Mouse (Mus musculus) spleen, embryonic (tissue): Measurements from ENCODE around the gene Sema3c.
"Not testable (repeated sequence)": the region's sequence is repeated elsewhere in the genome, so short reads cannot be mapped to it uniquely, and the experiment has no call there.

ENCODE experiments used
- CTCF ChIA-PET: fragments of 350-600 bp; sonication (Branson Sonifier 250); formaldehyde crosslinking; loops from one replicate; lab custom pipeline; 2022; lab: Charles Lee

Gene Sema3c

DNA sequence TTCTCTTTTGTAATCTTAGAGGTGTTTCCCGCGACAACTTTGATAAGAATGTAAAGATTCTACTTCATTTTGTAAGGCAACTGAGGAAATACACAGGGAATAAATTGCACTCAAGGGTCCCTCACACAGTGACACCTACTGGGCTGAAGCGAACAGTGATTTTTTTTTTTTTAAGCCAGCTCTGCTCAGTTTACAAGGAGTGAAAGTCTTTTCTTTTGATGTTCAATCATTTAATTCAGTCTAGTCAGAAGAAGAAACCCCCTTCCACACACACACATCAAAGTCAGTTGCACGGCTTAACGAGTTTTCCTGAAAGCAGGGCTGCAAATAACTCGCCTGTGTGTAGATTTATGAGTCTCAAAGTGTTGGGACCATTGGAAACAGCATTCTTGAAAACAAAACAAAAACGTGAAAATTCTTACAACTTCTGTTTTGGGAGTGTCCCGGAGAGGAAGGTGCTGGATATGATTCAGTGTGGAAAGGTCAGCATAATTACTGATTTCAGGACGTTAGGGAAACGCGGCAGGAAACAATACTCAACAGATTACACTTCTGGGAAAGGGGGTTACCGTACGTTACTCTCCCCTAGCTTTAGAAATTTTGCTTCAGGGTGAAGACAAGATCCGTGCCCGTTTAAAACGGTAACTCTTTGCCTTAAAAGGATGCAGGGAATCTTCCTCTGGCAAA is at the start of gene Sema3c:
TSS of gene Sema3c (plus strand) at position 588 of the 687 bp plus-strand sequence.
- CTCF ChIA-PET = no interaction called here

DNA sequence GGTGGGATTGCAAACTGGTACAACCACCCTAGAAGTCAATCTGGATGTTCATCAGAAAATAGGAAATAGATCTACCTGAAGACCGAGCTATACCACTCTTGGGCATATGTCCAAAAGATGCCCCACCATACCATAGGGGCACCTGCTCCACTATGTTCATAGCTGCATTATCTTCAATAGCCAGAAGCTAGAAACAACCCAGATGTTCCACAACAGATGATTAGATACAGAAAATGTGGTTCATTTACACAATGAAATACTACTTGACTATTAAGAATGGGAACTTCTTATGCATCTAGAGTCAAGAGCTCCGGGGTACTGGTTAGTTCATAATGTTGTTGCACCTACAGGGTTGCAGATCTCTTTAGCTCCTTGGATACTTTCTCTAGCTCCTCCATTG is 42.9 kb upstream of the Sema3c start:
- CTCF ChIA-PET = not testable (repeated sequence)

DNA sequence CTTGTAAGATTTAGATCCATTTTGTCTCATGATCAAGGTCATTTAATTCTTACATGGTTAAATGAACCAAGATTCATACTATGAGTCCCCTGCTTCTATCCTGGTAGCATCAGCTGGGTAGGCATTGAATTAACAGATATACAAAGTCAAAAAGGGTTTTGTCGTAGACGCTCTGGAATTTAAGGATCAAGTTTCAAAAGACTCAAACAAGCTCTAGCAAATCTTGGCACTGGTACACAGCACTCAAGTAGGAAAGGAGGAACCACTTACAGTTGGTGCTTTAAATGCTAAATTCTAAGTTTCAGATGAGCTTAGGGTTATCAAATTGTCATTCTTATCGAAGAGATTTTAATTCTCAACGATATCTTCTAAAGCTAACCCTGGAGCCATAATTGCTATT is 30.9 kb upstream of the Sema3c start:
- CTCF ChIA-PET = interaction anchor here (0.6 kb wide), 1 partner anchor 148 kb away, joined by 3 read pairs; no protein-coding TSS in a partner anchor

DNA sequence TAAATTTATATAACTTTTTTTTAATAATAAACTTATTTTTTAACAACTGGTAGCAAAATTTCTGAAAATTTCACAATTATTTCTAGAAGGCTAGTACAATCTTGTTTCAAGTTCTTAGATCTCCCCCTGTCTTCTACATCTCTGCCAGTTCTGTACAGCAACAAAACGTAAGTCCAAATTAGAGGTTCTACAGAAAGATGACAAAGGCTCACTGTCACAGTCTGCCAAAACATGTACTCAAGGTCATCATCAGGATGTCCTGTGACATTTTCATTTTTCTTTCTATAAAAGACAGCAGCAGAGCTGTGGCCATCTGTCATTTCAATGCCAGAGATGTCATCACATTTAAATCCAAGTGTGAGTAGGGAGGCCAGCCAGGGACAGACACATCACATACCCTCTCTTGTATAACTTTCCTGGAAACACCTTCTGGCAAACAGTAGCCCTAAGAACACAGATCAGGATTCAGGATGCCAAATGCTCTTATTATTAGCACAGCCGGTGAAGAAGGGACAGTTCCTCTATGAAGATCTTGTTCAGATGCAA is 29.1 kb upstream of the Sema3c start:
- CTCF ChIA-PET = no interaction called here

DNA sequence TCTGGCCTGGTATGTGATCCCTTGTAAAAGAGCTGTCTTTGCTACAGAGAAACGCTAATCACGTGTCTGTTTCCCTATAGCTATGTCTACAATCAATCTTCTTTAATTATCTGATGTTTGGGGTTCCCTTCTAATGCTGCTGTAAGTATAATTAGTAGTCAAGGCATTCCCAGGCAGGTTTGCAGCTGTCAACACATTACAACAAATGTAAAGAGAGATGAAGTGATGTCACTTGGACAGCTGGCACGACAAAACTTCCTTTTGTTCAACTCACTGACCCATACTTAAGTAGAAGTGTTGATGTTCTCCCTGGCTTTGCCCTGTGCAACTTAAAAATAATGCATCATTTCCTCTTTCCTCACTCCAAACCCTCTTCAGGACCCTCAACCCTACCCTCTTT is 22.4 kb upstream of the Sema3c start:
- CTCF ChIA-PET = no interaction called here

DNA sequence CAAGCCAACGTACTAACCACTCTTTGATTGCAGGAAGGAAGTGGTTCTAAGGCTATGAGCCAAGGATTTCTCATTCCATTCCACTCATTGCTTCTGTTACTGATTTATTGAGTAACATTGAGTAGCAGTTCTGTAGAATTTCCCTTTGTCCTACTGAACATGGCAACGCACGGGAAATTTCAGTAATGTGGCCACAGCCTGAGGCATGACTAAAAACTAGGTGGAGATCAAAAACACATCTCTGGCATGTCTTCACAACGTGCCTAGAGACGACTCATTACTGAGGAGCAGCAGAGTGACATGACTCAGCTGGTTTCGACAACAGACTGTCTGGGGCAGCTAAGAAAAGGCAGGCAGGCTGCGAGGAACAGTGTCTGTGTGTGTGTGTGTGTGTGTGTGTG is 18.0 kb upstream of the Sema3c start:
- CTCF ChIA-PET = interaction anchor here (0.6 kb wide), 1 partner anchor 145 kb away, joined by 3 read pairs; no protein-coding TSS in a partner anchor

DNA sequence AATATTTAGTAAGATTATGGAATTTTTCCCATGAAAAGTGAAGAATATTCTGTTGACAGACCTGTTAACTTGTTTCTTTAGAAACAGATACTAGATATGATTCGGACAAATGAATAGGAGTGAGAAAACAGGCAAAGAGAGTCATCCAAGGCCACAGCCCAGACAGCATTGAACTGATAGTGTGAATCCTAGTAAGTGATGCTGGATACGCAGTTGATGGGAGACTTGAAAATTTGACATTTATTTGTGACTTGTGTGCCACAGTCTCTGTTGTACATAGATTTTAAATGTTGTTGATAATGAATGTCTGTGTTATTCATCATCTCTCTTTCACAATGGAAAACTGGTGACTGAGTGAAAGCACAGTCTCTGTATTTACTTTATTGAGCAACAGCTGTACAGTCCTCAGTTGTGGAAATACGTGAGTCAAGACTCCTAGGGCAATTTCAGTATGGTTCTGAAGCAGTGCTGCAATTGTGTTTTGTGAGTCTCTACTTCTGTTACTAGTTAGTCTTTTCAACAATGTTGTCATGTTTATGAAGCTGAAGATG is 17.3 kb upstream of the Sema3c start:
- CTCF ChIA-PET = no interaction called here

DNA sequence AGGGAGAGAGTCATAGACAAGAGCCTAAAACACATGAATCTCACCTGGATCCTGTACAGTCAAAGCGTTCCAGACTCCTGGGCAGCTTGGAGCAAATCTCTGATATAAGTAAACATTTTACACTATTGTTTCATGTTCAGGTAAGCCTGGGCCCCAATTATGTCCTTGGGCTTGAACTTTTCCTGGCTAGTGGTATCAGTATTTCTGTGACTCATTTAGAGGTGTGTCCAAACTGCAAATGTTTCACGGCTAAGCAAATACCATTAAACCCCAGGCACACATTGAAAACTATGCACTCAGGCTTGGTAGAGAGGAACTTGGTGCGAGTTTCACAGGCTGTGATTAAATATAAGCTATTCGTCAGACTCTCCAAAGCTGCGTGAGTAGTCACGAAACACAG is 2.5 kb upstream of the Sema3c start:
- CTCF ChIA-PET = no interaction called here

DNA sequence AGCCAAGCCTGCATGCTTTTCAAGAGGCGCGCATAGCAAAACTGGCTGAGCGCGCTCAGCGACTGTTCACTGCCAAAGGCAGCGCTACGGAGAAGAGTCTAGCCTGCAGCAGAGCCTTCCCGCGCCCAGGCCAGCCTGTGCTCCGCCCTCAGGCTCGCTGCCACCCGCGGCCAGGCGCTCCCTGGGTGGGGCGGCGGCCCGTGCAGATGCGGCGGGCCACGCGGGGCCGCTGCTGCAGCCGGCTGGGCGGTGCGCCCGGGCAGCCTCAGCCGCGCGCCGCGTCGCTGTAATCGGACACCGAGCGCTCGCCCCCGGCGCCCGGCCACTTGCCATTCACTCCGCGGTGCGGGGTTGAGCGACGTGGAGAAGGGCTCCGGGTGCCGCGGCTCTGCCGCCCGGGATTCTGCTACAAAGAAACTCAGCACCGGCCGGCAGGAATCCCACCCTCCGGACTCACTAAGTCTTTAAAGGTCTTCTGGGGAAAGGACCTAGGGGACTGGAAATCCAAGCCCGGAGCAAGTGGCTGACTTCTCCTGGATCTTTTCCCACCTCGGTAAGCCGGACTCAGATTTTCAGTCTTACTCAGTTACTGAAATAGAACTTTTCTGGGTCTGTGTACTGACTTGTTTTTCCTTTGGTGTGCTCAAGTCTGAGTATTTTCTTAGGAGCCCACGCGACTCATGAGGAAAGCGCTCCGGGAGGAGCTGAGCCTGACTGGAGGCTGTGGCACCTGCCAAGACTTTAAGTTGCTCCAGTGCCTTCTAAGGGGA is 517 bp downstream of the Sema3c start:
- CTCF ChIA-PET = no interaction called here

DNA sequence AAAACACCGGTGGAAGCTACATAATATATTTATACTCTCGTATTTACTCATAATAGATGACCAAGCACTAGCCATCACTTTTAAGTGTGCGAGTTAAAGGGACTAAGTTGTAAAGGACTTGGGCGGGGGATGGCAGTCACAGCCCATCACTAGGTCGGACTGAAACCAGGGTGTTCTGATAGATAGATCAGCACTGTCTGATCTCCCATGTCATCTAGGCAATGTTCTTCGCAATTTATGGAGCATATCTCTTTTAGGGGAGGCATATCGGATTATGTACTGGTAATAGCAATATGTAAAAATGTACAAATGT is 1.1 kb downstream of the Sema3c start:
- CTCF ChIA-PET = no interaction called here

DNA sequence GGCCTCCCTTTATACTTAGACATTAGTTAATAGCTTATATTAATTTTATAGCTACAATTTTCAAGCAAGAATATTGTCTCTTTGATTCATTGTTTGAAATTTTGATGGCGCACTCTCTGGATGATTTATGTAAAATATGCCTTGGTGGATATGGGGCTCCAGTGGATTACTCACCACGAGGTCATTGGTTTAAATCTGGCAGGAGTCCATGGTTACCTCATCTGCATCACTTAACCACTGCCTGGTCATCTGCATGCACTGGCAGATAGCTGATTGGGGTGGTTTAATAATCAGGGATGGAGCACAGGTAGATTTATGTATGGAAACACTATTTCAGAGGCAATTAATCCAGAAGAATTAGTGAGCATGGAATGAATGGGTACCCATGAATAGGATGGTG is 2.0 kb downstream of the Sema3c start:
- CTCF ChIA-PET = no interaction called here

DNA sequence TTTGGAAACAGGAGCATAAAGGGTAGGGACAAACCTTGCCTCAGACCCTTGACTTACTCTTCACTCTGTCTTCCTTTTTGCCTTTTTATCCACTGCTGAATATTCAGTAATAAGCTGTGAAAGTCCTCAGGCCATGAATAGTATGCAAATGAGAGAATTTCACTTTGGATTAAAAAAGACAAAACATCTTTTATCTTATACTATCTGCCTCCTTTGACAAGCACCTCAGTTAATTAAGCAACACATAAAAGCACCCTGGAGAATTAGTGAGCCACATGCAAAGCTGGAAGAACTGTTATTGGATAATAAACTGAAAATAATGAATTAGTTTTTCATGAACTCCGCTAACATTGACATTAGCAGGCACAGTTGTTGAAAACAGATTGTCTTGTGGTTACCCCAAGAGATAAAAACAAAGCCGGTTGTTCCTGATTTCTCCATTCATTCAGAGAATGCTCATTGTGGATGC is 8.0 kb downstream of the Sema3c start:
- CTCF ChIA-PET = no interaction called here

DNA sequence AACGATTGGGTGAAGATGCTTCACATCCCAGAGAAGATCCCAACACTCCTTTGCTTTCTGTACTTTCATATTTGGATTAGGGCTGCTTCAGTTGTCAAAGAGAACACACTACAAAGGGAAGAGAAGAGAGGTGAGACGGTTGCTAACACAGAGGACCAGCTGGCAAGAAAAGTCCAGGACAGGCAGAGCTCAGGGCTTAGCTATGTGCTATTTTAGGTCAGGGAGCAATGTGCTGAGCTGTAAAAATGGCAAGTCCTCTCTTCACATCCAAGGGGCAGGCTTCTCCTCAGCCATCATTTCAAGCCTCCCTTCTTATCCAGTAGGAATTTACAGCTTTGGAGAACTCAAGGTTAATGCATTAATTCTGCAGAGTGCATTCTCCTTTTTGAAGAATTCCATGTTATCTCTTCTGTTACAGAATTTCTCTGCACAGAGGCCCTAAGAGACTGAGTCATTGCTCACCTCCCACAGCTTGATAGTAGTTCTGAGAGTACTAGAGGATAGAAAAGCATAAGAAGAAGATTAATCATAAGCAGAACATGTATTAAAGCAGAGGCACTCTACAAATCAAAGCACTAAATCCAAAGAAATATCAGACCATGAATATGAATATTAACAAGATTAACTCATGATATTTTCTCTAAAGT is 10.3 kb downstream of the Sema3c start:
- CTCF ChIA-PET = no interaction called here

DNA sequence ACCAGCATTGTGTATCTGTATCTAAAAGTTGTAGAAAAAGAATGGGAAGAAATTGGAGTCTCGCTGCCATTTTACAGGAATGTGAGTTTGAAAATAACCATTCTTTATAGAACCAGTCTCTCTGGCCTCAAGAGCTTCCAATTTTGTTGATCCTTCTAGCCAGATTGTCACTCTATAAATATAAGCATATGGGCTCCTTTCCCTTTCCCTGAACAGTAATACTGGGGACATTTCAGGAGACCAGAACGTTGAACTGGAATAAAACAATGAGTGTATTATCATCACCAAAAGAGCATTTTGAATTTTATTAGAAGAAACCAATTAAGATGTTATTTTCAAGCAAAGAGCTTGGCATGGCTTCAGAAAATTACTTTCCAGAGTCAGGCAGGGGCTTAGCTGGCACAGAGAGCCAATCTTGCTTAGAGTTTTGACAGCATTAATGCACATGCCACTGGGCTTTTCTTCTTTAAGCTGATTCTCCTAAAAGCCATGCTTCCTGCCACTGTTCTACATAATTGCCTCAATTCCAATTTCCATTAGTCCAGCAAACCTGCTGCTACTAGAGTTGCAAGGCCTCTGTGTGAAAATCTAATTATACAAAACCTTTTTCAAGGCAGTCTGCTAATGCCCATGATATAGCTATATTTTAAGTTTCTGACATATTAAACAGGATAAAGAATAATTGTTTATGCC is 12.6 kb downstream of the Sema3c start:
- CTCF ChIA-PET = no interaction called here

DNA sequence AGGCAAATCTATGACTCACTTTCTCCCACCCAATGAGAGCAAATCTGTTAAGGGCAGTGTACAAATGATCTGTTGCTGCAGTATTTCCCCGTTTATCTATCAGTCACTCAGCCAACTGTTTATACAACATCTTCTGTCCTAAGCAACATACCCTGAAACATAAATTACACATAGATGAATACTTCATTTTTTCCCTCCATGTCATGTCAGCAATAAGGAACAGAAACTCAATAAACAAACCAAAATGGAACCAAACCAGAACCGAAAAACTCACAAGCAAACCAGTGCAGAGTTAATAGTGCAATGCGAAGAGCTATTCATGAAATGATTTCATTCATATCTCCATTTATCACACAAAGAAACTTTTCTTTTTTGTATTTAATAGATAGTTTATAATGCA is 17.8 kb downstream of the Sema3c start:
- CTCF ChIA-PET = no interaction called here

DNA sequence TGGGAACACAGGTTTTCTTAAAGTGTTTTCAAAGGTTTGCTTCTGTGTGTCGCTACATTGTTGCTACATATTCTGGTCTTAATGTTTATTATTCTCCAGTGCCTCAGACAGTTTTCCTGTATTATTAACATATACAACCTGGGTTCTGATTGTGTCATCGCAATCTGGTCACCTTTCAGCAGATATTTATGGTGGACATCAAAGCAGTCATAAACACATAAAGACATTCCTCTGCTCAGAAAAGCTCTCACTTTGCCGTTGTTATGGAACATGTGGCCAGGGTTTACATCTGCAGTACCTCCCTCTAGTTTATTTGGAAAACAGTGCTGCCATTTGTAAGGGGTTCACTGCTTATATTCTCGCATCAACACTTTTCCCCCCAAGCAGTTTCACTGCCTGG is 27.6 kb downstream of the Sema3c start:
- CTCF ChIA-PET = no interaction called here

DNA sequence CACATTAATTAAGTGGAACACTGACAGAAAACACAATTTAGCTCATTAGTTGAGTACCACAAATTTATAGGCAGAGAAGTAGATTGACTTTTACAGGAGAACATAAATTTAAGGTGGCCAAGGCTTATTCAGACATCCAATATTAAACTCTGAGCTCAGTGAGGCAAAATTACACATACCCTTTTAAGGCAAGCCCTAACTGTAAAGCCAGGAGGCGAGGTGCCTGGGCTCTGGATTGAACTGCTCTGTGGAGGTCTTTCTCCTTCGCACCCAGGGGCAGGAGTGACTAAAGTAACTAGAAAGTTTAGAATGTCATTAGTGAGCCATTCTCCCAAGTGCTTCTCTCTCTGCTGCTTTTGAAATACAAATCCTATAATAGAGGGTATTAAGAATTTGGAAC is 46.5 kb downstream of the Sema3c start:
- CTCF ChIA-PET = no interaction called here

DNA sequence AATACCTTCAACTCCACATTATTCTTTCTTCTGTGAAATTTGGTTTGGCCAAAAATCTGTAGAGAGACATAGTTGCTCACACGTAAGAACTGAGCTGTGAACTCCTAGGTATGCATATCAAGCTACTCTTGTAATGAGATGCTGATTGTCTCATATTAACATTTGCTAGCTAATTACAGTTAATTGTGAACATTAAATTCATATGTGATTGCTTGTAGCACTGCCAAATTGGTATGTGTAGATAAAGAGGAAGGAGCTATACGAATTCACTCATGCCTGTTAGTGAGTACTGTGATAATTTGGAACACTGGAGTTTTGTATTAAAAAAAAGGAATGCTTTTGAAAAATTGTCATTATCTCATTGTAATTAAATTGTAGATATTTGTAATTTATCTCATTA is 48.5 kb downstream of the Sema3c start:
- CTCF ChIA-PET = no interaction called here

DNA sequence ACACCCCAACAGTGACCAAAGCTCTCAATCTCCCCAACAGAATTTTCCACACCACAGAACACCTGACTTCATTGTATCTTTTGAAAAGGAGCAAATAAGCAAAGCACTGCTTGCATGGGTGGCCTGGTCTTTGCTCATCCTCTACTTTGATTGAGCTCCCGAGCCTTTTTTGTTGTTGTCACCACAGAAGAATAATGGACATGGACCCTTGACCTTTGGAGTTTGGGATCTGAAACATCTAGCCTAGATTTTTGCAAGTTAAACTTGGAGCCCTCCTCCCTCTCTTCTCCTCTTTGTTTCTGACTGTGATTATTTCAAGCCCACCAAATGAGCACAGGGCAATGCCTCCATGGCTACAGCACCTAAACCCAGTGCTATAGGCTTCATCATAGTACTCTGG is 54.5 kb downstream of the Sema3c start:
- CTCF ChIA-PET = no interaction called here

DNA sequence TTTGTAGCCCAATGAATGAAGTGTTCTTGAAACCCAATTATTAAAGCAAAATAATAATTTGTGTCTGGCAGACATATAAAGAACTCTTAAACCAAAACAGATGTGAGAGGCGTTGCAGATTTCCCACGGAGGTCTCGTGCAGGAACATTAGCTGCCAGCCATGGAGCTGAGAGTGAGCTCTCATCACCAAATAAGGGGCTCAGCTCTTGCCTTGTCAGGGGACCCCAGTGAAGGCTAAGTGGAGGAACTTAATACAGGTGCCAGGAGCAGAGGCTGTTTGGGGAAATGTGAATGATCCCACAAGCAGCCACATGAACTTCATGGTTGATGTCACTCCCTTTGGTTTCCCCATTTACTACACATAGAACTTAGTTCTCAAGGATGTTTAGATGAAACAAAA is 55.5 kb downstream of the Sema3c start:
- CTCF ChIA-PET = no interaction called here

DNA sequence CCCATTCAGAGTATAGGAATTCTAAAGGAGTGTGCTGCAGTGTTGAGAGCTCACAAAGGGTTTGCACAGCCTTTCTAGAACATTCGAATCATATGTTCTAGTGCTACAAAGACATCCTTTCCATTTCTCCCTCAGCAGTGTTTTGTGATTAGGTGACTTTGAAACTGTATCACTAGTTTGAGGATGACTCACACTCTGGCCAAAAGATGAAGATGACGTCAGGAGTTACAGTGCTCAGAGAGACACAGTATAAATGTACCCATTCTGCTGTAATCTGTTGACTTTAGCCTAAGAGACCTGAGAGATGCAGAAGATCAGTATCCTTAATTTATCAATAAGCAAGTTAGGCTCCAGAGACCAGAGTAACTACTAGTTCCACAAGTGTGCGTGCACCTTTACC is 65.4 kb downstream of the Sema3c start:
- CTCF ChIA-PET = no interaction called here
